Mouse (Mus musculus) liver, embryonic 14.5 days (tissue): ENCODE measurements around the gene Itgad. TPM values are rescaled to one million over a fixed set of nuclear protein-coding genes. Genes with fewer than 3 reads are reported as not detected.

Experiments used
- ATAC-seq: fragments of 200-750 bp; cut with Nextera tagmentation; 2 replicates; pipeline ENCODE4 v1.8.0; 2017; ENCODE audit warnings: moderate number of reproducible peaks, mild to moderate bottlenecking, moderate library complexity; ENCODE audit not compliant: insufficient read depth
- DNase-seq, 3 experiments: peaks; one replicate each; pipeline ENCODE4 v3.0.0-alpha.2; 2012 to 2013; ENCODE audit warnings: low read depth in 3 of 3, low spot score in 3 of 3
- H3K27ac ChIP-seq: fragments of 300-500 bp; sonication (generic); 2 replicates; pipeline ENCODE4 v1.5.1; 2014; ENCODE audit warnings: moderate library complexity, mild to moderate bottlenecking, control low read depth, inconsistent platforms
- H3K27me3 ChIP-seq: fragments of 300-500 bp; sonication (generic); 2 replicates; pipeline ENCODE4 v1.6.1; 2014; ENCODE audit warnings: mild to moderate bottlenecking, low read length, moderate library complexity; ENCODE audit not compliant: control insufficient read depth, insufficient read depth
- H3K36me3 ChIP-seq: fragments of 300-500 bp; sonication (generic); replicated peaks from 2 replicates; pipeline ENCODE4 v1.6.1; 2014; ENCODE audit warnings: low read depth; ENCODE audit not compliant: control insufficient read depth, insufficient read depth
- H3K4me1 ChIP-seq, 2 experiments: fragments of 200-500 bp in 1 of 2; fragments of 300-500 bp in 1 of 2; sonication (generic) in 1 of 2; replicated peaks; 2 replicates each; pipeline ENCODE4 v1.6.1; 2012 to 2014; ENCODE audit warnings: antibody characterized with exemption in 1 of 2, inconsistent platforms in 1 of 2, low read length in 1 of 2; ENCODE audit not compliant: control insufficient read depth in 2 of 2, insufficient read depth in 2 of 2
- H3K4me2 ChIP-seq: fragments of 300-500 bp; sonication (generic); 2 replicates; pipeline ENCODE4 v1.6.1; 2014; ENCODE audit warnings: low read depth, mild to moderate bottlenecking, control low read depth, moderate library complexity
- H3K4me3 ChIP-seq, 2 experiments: fragments of 200-500 bp in 1 of 2; fragments of 300-500 bp in 1 of 2; sonication (generic) in 1 of 2; 2 replicates each; pipeline ENCODE4 v1.5.1; 2012 to 2014; ENCODE audit warnings: low read depth in 2 of 2, low read length in 2 of 2, mild to moderate bottlenecking in 2 of 2, control low read depth in 1 of 2, inconsistent platforms in 1 of 2, moderate library complexity in 1 of 2; ENCODE audit not compliant: insufficient read depth in 1 of 2
- H3K9ac ChIP-seq: fragments of 300-500 bp; sonication (generic); replicated peaks from 2 replicates; pipeline ENCODE4 v1.6.1; 2014; ENCODE audit warnings: mild to moderate bottlenecking, control low read depth, moderate library complexity
- H3K9me3 ChIP-seq: fragments of 300-500 bp; sonication (generic); 2 replicates; pipeline ENCODE4 v1.6.1; 2016; ENCODE audit warnings: low read length, mixed read lengths; ENCODE audit not compliant: control insufficient read depth
- CTCF ChIP-seq: IDR thresholded peaks from 2 replicates; pipeline ENCODE4 v1.5.1; 2016; ENCODE audit warnings: antibody characterized with exemption, low read depth, control low read depth
- EP300 ChIP-seq: IDR thresholded peaks from 2 replicates; pipeline ENCODE4 v1.6.1; 2016; ENCODE audit warnings: antibody characterized with exemption, low read depth
- whole genome bisulfite sequencing: fragments of 180-500 bp; shearing (Covaris S2); extraction: QIAGEN DNeasy Blood & Tissue Kit; methylation state at CpG from one replicate; pipeline ENCODE4 v1.1.7; 2014; ENCODE audit not compliant: insufficient replicate concordance; 5-methylcytosine and 5-hydroxymethylcytosine counted together
- polyA plus RNA-seq, 2 experiments: library from polyadenylated mRNA; depleted of rRNA in 1 of 2; stranded (reverse) in 1 of 2; unstranded in 1 of 2; fragments of >200 nt; fragmentation: Nextera tagmentation in 1 of 2; extraction: Ambion mirVana in 1 of 2; gene quantifications; 2 replicates each; pipeline versions ENCODE4 v1.2.1 to v1.2.3; 2012 to 2014

Gene Itgad
- polyA plus RNA-seq, 2 experiments = 0.01 TPM; not detected in 1

- no peaks in the 10 kb centered on the region for H3K27me3 ChIP-seq
- TF ChIP-seq CTCF = peak; percentile 63; the same call in 1 of the 2 replicates
- peak; percentile 8; the same call in 1 of the 2 replicates for TF ChIP-seq EP300
- 26% methylated on average over 4 of the region's 4 CpGs for WGBS
- H3K4me1 ChIP-seq = peaks cover 9 to 10% of the 10 kb centered on the region in 2 experiments
- no peaks in the 10 kb centered on the region for H3K9me3 ChIP-seq
- peaks cover 5% of the 10 kb centered on the region for H3K36me3 ChIP-seq
- H3K4me2 ChIP-seq = peak overlapping the region; percentile 67
- DNase-seq = peak; percentile 52 to 63 (median 57)
- peak overlapping the region; percentile 63 to 71; a peak in 3 of 4 replicates for H3K4me3 ChIP-seq
- peak overlapping the region; percentile 52 for H3K9ac ChIP-seq
- H3K27ac ChIP-seq = peak overlapping the region; percentile 76
- ATAC-seq = no peak
Observed at GRCm38 (mm10) chr7:128238991-128239390, 84.8 kb downstream of the Itgad start.

DNA sequence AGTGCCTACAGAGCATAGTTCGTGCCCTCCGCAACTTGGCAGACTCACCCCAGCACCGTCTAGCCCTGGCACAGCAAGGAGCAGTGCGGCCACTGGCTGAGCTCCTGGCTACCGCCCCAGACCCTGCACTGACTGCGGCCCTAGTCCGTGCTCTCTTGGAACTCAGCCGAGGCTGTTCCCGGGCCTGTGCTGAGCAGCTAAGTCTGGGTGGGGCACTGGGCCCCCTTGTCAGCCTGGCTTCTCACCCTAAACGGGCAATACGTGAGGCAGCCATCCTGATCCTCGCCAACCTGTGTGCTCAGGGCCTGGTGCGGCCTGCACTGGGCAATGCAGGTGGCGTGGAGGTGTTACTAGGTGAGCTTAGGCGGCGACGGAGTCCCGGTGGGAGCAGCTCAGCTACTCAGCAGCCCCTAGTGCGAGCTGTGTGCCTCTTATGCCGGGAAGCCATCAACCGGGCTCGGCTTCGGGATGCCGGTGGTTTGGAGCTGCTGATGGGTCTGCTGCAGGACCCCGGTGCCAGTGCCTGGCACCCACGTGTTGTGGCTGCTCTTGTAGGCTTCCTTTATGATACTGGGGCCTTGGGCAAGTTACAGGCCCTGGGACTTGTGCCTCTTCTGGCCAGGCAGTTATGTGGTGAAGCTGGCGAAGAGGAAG lies 86.1 kb downstream of the Itgad start:
- ATAC-seq (no peak), DNase-seq (no peak)
- H3K27ac ChIP-seq = no peak overlapping the region
- peaks cover 5% of the 10 kb centered on the region for H3K36me3 ChIP-seq
- H3K4me2 ChIP-seq = no peak overlapping the region
- peaks cover 9 to 10% of the 10 kb centered on the region in 2 experiments for H3K4me1 ChIP-seq
- 88% methylated on average over 27 of the region's 27 CpGs for WGBS
- TF ChIP-seq EP300 = no peak
- no peak for TF ChIP-seq CTCF
- no peaks in the 10 kb centered on the region for H3K9me3 ChIP-seq
- no peak overlapping the region for H3K4me3 ChIP-seq
- no peak overlapping the region for H3K9ac ChIP-seq
- no peaks in the 10 kb centered on the region for H3K27me3 ChIP-seq

GRCm38 (mm10) chr7:128242331-128242730 lies 88.2 kb downstream of the Itgad start:
- ATAC-seq (no peak), DNase-seq (no peak)
- Histone ChIP-seq H3K9ac (no peak overlapping the region), H3K36me3 (peaks cover 5% of the 10 kb centered on the region), H3K4me3 (no peak overlapping the region), H3K27ac (no peak overlapping the region), H3K4me2 (no peak overlapping the region), H3K4me1 (peaks cover 13 to 14% of the 10 kb centered on the region in 2 experiments), H3K9me3 (no peaks in the 10 kb centered on the region), H3K27me3 (peaks cover 2% of the 10 kb centered on the region; the same call in 1 of the 2 replicates)
- TF ChIP-seq CTCF = no peak
- TF ChIP-seq EP300 = no peak
- 92% methylated on average over 16 of the region's 16 CpGs for WGBS

DNA sequence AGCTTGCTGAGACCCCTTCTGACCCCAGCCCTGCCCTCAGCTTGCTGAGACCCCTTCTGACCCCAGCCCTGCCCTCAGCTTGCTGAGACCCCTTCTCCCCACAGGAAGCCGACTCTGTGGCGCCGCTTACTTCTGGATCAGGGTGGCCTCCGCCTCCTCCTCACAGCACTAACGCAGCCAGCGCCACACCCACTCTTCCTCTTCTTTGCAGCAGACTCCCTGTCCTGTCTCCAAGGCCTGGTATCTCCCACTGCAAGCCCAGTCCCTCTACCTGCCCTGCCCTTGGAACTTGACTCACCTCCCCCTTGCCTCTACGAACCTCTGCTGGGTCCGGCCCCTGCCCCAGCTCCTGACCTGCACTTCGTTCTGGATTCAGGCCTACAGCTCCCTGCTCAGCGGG lies 89.7 kb downstream of the Itgad start:
- Histone ChIP-seq H3K4me2 (no peak overlapping the region), H3K9ac (no peak overlapping the region), H3K4me3 (no peak overlapping the region), H3K4me1 (peaks cover 8 to 13% of the 10 kb centered on the region in 2 experiments), H3K27ac (no peak overlapping the region), H3K9me3 (no peaks in the 10 kb centered on the region), H3K27me3 (peaks cover 2% of the 10 kb centered on the region; the same call in 1 of the 2 replicates), H3K36me3 (peaks cover 5% of the 10 kb centered on the region)
- ATAC-seq (no peak), DNase-seq (no peak)
- TF ChIP-seq CTCF (no peak), EP300 (no peak)
- 80% methylated on average over 10 of the region's 10 CpGs for WGBS

- 86% methylated on average over 18 of the region's 18 CpGs for WGBS
- DNase-seq (no peak), ATAC-seq (no peak)
- H3K36me3 ChIP-seq = peaks cover 5% of the 10 kb centered on the region
- TF ChIP-seq CTCF = no peak
- no peak for TF ChIP-seq EP300
- no peaks in the 10 kb centered on the region for H3K9me3 ChIP-seq
- peaks cover 2% of the 10 kb centered on the region; the same call in 1 of the 2 replicates for H3K27me3 ChIP-seq
- no peak overlapping the region for H3K4me3 ChIP-seq
- H3K4me1 ChIP-seq = peaks cover 6 to 7% of the 10 kb centered on the region in 2 experiments; a peak in 3 of 4 replicates
- H3K4me2 ChIP-seq = no peak overlapping the region
- H3K27ac ChIP-seq = no peak overlapping the region
- H3K9ac ChIP-seq = no peak overlapping the region
Observed at GRCm38 (mm10) chr7:128244410-128245025, 90.3 kb downstream of the Itgad start.
